8 mouse cellular contexts compared by ENCODE assay signal in genomic region chr7:126976878-126977459, GRCm38 (mm10). TPM values are rescaled to one million over a fixed set of nuclear protein-coding genes. Genes with fewer than 3 reads are reported as not detected.
DNase-seq lines count a peak whose midpoint lies in the region; ATAC-seq lines count a peak whose summit lies in the region.

No protein-coding gene starts in this region.

- no peaks in the 10 kb centered on the region for H3K9me3 ChIP-seq in heart, embryonic 14.5 days (ENCODE audit: control insufficient read depth, low read length)
- no peaks in the 10 kb centered on the region for H3K9me3 ChIP-seq in hindbrain, embryonic 11.5 days (ENCODE audit: control insufficient read depth, low read length)
- no peaks in the 10 kb centered on the region for H3K9me3 ChIP-seq in liver, embryonic 15.5 days (replicated peaks)

- WGBS in heart, embryonic 14.5 days, result 24% methylated on average over 14 of the region's 14 CpGs
- WGBS in hindbrain, embryonic 11.5 days, result 28% methylated on average over 14 of the region's 14 CpGs
- WGBS in liver, embryonic 15.5 days (ENCODE audit: insufficient replicate concordance), result 23% methylated on average over 14 of the region's 14 CpGs

- peak overlapping the region; percentile 99 for H3K9ac ChIP-seq in heart, embryonic 14.5 days (ENCODE audit: low read length)
- H3K9ac ChIP-seq in hindbrain, embryonic 11.5 days (ENCODE audit: low read depth, low read length), result peak overlapping the region; percentile 99
- peak overlapping the region; percentile 95 for H3K9ac ChIP-seq in liver, embryonic 15.5 days

- H3K36me3 ChIP-seq in heart, embryonic 14.5 days (ENCODE audit: control insufficient read depth, insufficient read depth, low read length), result peaks cover 33% of the 10 kb centered on the region
- H3K36me3 ChIP-seq in hindbrain, embryonic 11.5 days (ENCODE audit: control insufficient read depth, insufficient read depth, low read length), result peaks cover 4% of the 10 kb centered on the region; the same call in 1 of the 2 replicates
- peaks cover 30% of the 10 kb centered on the region for H3K36me3 ChIP-seq in liver, embryonic 15.5 days (replicated peaks)

- no peak for ATAC-seq in heart, embryonic 14.5 days (ENCODE audit: insufficient number of reproducible peaks, insufficient read depth, low FRiP score, low read depth)
- peak; percentile 6; the same call in 1 of the 2 replicates for ATAC-seq in hindbrain, embryonic 11.5 days (ENCODE audit: low FRiP score)
- ATAC-seq in liver, embryonic 15.5 days (ENCODE audit: insufficient read depth), result no peak

- peak overlapping the region; percentile 82 for H3K4me2 ChIP-seq in heart, embryonic 14.5 days (ENCODE audit: low read length)
- H3K4me2 ChIP-seq in hindbrain, embryonic 11.5 days (replicated peaks; ENCODE audit: low read depth, low read length), result peak overlapping the region; percentile 58
- peak overlapping the region; percentile 74 for H3K4me2 ChIP-seq in liver, embryonic 15.5 days

- intact Hi-C loops in heart, postnatal 14 days (cut with DNase I), result loop anchor here (2.0 kb wide), 2 partner anchors 26 to 38 kb away; partner anchors contain the start of genes Mvp and Sez6l2

- peak overlapping the region; percentile 92 to 100 for H3K4me3 ChIP-seq in heart, embryonic 14.5 days (ENCODE audit: control insufficient read depth in 1 of 2, insufficient read depth in 1 of 2, low read depth in 1 of 2, low read length in 2 of 2)
- peak overlapping the region; percentile 98 for H3K4me3 ChIP-seq in hindbrain, embryonic 11.5 days (ENCODE audit: low read depth, low read length)
- H3K4me3 ChIP-seq in liver, embryonic 15.5 days (replicated peaks), result peak overlapping the region; percentile 92

- H3K27me3 ChIP-seq in heart, embryonic 14.5 days (ENCODE audit: control insufficient read depth, insufficient read depth, low read length), result no peaks in the 10 kb centered on the region
- H3K27me3 ChIP-seq in hindbrain, embryonic 11.5 days (ENCODE audit: control insufficient read depth, insufficient read depth, low read length), result no peaks in the 10 kb centered on the region
- no peaks in the 10 kb centered on the region for H3K27me3 ChIP-seq in liver, embryonic 15.5 days

- peak overlapping the region in 1 of 2 experiments; percentile 93; a peak in 3 of 4 replicates for H3K27ac ChIP-seq in heart, embryonic 14.5 days (replicated peaks in 1 of 2; ENCODE audit: control insufficient read depth in 1 of 2, insufficient read depth in 1 of 2, low read depth in 2 of 2, low read length in 2 of 2)
- peak overlapping the region; percentile 88; the same call in 1 of the 2 replicates for H3K27ac ChIP-seq in hindbrain, embryonic 11.5 days (ENCODE audit: low read depth, low read length)
- peak overlapping the region; percentile 94 for H3K27ac ChIP-seq in liver, embryonic 15.5 days (replicated peaks)

- DNase-seq in heart, postnatal 14 days, result no peak
- peak; percentile 23 for DNase-seq in Muller cell, postnatal 12 days (ENCODE audit: inconsistent ontology term)
- DNase-seq in hindbrain, embryonic 11.5 days (ENCODE audit: low spot score), result no peak
- no peak for DNase-seq in thymus, adult 18-20 months
- no peak for DNase-seq in cerebellum, adult 18-20 months
- DNase-seq in frontal cortex, postnatal 10 days (ENCODE audit: low spot score in 2 of 2), result no peak

- peaks cover 2 to 11% of the 10 kb centered on the region in 2 experiments; a peak in 3 of 4 replicates for H3K4me1 ChIP-seq in heart, embryonic 14.5 days (ENCODE audit: control insufficient read depth in 2 of 2, insufficient read depth in 2 of 2, low read length in 2 of 2)
- no peaks in the 10 kb centered on the region for H3K4me1 ChIP-seq in hindbrain, embryonic 11.5 days (replicated peaks; ENCODE audit: control insufficient read depth, insufficient read depth, low read length)
- peaks cover 47% of the 10 kb centered on the region for H3K4me1 ChIP-seq in liver, embryonic 15.5 days (replicated peaks)

RNA-seq across cellular contexts. Expression of gene Cdiptos, which starts 1.1 kb away (rescaled TPM):
- 0.86 and 1.6 TPM in 2 replicates for polyA plus RNA-seq in heart, embryonic 14.5 days (2014; fragmentation: Nextera tagmentation; extraction: Ambion mirVana)
- under 1 TPM; 0.45 to 0.59 TPM for total RNA-seq in heart, postnatal 14 days (2021)
- 0.63 and 0.93 TPM in 2 replicates for polyA plus RNA-seq in hindbrain, embryonic 11.5 days (2014; fragmentation: Nextera tagmentation; extraction: Ambion mirVana)
- 0.46 and 0.63 TPM in 2 replicates for polyA plus RNA-seq in liver, embryonic 15.5 days (2015; fragmentation: Nextera tagmentation; extraction: Ambion mirVana)

RNA-seq across cellular contexts. Expression of gene Cdipt, which starts 1.3 kb away (rescaled TPM):
- polyA plus RNA-seq in heart, embryonic 14.5 days (2014; fragmentation: Nextera tagmentation; extraction: Ambion mirVana), result 68.5 and 74.6 TPM in 2 replicates
- 10 to 100 TPM; 63.3 to 66.1 TPM for total RNA-seq in heart, postnatal 14 days (2021)
- polyA plus RNA-seq in hindbrain, embryonic 11.5 days (2014; fragmentation: Nextera tagmentation; extraction: Ambion mirVana), result 68.9 and 69.5 TPM in 2 replicates
- polyA plus RNA-seq in liver, embryonic 15.5 days (2015; fragmentation: Nextera tagmentation; extraction: Ambion mirVana), result 44.8 and 51.7 TPM in 2 replicates

RNA-seq across cellular contexts. Expression of gene Sez6l2, which starts 26.6 kb away (rescaled TPM):
- 0.86 and 1.4 TPM in 2 replicates for polyA plus RNA-seq in heart, embryonic 14.5 days (2014; fragmentation: Nextera tagmentation; extraction: Ambion mirVana)
- total RNA-seq in heart, postnatal 14 days (2021), result 10 to 100 TPM; 14.2 to 17.2 TPM
- 13.2 and 14.2 TPM in 2 replicates for polyA plus RNA-seq in hindbrain, embryonic 11.5 days (2014; fragmentation: Nextera tagmentation; extraction: Ambion mirVana)
- 0.07 and 0.12 TPM in 2 replicates for polyA plus RNA-seq in liver, embryonic 15.5 days (2015; fragmentation: Nextera tagmentation; extraction: Ambion mirVana)

RNA-seq across cellular contexts. Expression of gene Asphd1, which starts 27.6 kb away (rescaled TPM):
- polyA plus RNA-seq in heart, embryonic 14.5 days (2014; fragmentation: Nextera tagmentation; extraction: Ambion mirVana), result not detected in 2 replicates
- under 1 TPM in 1 of 2 experiments, not detected in 1; 0.60 TPM for total RNA-seq in heart, postnatal 14 days (2021)
- polyA plus RNA-seq in hindbrain, embryonic 11.5 days (2014; fragmentation: Nextera tagmentation; extraction: Ambion mirVana), result 0.90 and 0.92 TPM in 2 replicates
- not detected in 2 replicates for polyA plus RNA-seq in liver, embryonic 15.5 days (2015; fragmentation: Nextera tagmentation; extraction: Ambion mirVana)

RNA-seq across cellular contexts. Expression of gene Mvp, which starts 37.5 kb away (rescaled TPM):
- 12.0 and 12.6 TPM in 2 replicates for polyA plus RNA-seq in heart, embryonic 14.5 days (2014; fragmentation: Nextera tagmentation; extraction: Ambion mirVana)
- 10 to 100 TPM; 44.6 to 45.9 TPM for total RNA-seq in heart, postnatal 14 days (2021)
- polyA plus RNA-seq in hindbrain, embryonic 11.5 days (2014; fragmentation: Nextera tagmentation; extraction: Ambion mirVana), result 3.4 and 3.5 TPM in 2 replicates
- polyA plus RNA-seq in liver, embryonic 15.5 days (2015; fragmentation: Nextera tagmentation; extraction: Ambion mirVana), result 9.2 TPM in 2 replicates
